Mouse (Mus musculus) gastrocnemius, adult 8-10 months (tissue): ENCODE data around the gene Rabep2. TPM values are rescaled to one million over a fixed set of nuclear protein-coding genes. Genes with fewer than 3 reads are reported as not detected.

Source experiments
- DNase-seq, 2 experiments: peaks; one replicate each; pipeline ENCODE4 v3.0.0; 2022; ENCODE audit warnings: low spot score in 2 of 2
- total RNA-seq, 4 experiments: library from RNA; stranded (reverse); gene quantifications; 2 replicates each; pipeline ENCODE4 v1.2.4; 2022

The Rabep2 gene
- total RNA-seq, 4 experiments from 2014 or later, result 10.5 to 19.2 (median 15.1) TPM

- no peak for DNase-seq
Measured at GRCm38 (mm10) chr7:126430167-126430566, 1.6 kb downstream of the Rabep2 start.

DNA sequence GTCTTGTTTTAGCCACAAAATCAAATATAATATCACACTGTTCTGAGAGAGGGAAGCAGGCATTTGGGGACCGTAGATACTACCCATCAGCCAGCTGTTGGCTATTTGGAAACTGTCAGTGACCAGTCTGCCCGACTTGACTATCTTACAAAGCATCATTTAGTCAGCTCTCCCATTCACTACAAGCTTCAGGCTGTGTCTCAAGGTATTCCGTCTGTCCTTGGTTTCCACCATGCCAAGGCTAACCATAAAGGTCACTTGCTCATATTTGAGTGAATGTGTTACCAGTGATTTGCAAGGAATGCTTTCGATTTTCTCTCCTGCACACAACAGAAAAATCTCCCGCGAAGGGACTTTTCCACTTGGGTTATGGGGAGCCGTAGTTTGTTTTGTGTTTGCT, 6.2 kb downstream of the Rabep2 start:
- DNase-seq, result no peak

GRCm38 (mm10) chr7:126435801-126436200, 7.2 kb downstream of the Rabep2 start:
- no peak for DNase-seq

DNA sequence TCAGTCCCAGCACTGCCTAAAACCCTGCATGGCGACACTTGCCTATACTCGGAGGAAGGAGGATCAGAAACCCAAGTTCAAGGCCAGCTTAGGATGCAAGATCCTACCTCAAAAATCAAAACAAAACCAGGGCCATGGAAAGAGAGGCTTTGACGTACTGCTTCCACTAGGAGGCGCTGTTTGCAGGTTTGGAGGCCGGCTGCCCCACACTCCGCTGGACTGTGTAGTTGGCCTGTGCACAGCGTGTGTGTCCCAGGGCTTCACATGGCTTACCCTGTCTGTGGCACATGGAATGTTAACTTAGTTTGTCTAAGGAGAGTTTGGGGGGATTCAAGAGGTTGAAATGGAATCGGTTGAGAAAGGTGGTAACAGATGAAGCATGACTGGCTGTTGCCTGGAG, 8.3 kb downstream of the Rabep2 start:
- DNase-seq, result no peak

DNA sequence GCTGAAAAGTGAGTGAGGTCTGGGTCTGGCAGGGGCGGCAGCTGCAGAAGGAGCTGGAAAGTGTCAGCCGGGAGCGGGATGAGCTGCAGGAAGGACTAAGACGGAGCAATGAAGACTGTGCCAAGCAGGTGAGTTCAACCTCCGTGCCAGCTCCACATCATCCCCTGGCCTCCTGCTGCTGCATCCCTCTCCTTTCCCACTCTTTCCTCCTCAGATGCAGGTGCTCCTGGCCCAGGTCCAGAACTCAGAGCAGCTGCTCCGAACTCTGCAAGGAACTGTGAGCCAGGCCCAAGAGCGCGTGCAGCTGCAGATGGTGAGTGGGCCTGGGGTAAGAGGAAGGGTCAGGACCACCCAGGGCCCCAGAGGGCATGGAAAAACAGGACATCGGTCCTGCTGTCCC, 11.6 kb downstream of the Rabep2 start:
- no peak for DNase-seq

DNA sequence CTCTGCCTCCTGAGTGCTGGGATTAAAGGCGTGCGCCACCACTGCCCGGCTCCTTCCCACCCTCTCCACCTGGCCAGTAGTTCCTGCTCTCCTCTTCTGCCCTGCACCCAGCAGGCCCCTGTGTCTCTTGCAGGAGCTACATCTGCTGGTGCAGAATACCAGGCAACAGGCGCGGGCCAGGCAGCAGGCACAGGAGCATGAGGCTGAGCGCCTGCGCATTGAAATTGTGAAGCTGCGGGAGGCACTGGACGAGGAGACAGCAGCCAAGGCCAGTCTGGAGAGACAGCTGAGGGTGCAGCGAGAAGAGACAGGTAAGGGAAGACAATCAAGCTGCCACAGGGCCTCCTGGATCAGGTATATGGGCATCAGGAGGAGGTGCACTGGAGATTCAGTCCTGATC, 15.4 kb downstream of the Rabep2 start:
- DNase-seq, result peak in 1 of 2 experiments; percentile 35

GRCm38 (mm10) chr7:126444536-126444935, 16.0 kb downstream of the Rabep2 start:
- peak in 1 of 2 experiments; percentile 64 for DNase-seq

DNA sequence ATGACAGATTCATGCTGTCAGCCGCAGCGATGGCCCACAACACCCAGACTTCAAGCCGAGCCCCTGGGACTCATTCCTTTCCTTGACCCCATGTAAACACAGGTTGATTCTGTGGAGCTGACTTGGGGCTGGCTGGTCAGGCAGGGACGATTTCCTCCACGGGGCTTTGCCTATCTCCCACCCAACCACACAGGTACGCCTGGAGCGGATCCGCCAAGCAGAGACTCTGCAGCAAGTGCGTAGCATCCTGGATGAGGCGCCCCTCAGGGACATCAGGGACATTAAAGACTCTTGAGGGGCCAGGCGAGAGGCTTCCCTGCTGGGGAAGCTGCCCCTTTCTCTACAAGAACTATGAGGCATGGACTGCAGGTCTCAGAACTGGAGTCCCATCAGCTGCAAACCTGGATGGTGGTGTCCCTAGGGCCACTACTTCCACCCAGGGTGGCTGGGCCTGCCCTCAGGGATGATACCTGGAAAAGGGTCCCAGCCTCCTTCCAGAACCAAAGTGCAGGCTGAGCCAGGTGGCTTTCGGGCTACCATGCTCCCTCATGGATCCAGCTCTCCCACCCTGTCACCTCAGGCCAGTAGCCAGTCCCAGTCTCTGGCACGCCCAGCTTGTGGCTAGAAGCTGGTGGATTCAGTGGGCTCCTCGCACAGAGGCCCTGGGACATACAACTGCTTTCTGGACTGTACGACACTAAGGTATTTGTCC, 16.7 kb downstream of the Rabep2 start:
- DNase-seq, result peak in 1 of 2 experiments; percentile 30

DNA sequence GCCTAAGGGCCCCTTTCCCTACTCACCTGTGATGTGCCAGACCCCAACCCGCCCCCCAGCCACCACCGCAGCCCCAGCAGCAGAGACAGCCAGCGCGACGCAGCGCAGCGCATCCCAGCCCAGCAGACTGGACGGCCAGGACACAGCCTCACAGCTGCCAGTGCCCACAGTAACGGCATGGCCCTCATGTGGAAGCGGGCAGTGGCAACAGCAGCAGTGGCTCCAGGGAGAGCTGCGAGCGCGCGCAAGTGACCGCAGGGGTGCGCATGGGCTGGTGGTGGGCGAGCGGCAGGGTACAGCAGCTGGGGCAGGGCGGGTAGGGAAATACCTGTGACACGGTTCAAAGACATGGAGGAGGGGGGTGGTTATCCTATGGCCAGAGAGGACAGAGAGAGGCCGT, 17.7 kb downstream of the Rabep2 start:
- DNase-seq, result no peak

GRCm38 (mm10) chr7:126448481-126448880, 19.9 kb downstream of the Rabep2 start:
- DNase-seq, result no peak

- DNase-seq, result no peak
Measured at GRCm38 (mm10) chr7:126449991-126450390, 21.4 kb downstream of the Rabep2 start.

- DNase-seq, result no peak
Measured at GRCm38 (mm10) chr7:126450641-126451040, 22.1 kb downstream of the Rabep2 start.

GRCm38 (mm10) chr7:126452244-126452643, 23.7 kb downstream of the Rabep2 start:
- no peak for DNase-seq

DNA sequence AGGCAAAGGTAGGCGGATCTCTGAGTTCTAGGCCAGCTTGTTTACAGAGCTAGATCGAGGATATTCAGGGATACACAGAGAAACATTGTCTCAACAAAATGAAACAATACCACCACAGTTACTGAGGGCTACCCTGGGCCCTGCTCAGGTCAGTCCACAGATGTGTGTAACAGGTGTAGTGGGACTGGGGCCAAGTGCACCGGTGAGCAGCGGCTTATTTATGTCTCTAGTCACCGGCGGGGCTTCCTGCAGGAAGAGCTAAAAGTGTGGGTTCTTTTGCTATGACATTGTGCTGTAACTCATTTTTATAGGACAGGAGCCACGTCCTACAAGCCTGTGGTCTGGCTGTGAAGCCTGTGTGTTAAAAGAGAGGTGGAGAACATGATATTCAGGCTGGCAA, 25.3 kb downstream of the Rabep2 start:
- DNase-seq, result peak in 1 of 2 experiments; percentile 56

GRCm38 (mm10) chr7:126455242-126455641, 26.7 kb downstream of the Rabep2 start:
- no peak for DNase-seq

DNA sequence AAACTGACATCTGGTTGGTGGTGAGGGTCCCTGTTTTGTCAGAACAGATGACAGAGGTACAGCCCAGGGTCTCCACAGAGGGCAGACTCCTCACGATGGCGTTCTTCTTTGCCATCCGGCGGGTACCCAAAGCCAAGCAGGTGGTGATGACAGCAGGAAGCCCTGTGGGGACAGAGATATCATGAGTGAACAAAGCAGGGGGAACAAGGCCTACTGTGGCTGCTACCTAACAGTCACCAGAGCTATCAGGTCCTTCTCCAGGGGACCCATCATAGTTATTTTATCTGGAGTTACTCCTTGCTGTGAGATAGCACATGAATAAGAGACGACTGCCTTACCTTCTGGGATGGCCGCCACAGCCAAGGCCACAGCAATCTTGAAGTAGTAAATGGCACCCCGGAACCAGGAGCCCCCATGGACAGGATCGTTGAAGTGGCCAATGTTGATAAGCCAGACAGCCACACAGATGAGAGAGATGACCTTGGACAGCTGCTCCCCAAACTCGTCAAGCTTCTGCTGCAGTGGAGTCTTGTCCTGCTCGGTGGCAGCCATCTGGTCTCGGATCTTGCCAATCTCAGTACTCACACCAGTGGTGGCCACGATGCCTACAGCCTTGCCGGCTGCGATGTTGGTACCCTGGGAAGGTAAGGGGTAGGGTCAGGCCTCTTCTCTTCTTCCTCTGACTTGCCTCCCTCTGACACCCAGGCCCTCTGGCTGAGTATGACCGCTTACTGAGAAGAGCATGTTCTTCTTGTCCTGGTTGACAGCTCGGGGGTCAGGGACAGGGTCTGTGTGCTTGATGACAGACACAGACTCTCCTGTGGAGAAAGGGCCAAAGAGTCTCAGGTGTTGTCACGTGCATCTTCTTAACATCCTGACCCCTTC, 28.1 kb downstream of the Rabep2 start:
- DNase-seq, result no peak

GRCm38 (mm10) chr7:126458225-126458624, 29.7 kb downstream of the Rabep2 start:
- DNase-seq, result no peak

DNA sequence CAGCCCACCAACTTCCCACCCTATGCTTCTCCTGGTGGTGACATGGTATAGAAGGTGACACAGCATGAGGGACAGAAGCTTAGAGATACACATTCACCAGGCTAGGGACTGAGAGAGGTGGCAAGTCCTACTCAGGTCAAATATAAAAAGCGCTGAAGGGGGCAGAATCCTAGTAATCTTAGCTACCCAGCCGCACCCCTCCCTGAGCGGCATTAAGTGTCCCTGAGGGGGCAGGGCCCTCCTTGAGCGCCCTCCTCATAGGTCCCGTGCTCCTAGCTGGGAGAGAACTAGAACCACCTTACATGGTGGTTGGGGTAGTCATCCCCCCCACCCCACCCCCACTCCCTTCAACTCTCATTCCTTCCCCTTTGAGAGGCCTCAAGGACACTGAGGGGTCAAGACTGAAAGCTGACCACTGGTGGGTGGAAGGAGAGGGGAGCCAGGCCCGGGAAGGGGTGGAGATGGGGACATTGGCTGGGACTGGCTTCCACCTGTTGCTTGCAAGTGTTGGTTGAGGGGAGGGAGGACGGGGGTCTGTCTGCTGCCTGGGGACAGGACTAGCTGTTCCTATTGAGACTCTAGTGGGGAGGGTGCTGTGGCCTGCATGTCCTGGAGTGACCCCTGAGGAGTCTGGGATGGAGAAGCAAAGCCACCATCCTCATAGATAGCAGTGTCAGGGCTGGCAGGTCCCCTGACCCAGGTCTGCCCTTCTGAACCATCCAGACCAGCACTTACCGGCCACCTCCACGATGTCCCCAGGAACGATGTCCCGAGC, 30.5 kb downstream of the Rabep2 start:
- peak; percentile 69 to 81 for DNase-seq

GRCm38 (mm10) chr7:126460623-126461399, 32.3 kb downstream of the Rabep2 start:
- DNase-seq, result peak in 1 of 2 experiments; percentile 8

- peak; percentile 35 to 65 for DNase-seq
Measured at GRCm38 (mm10) chr7:126461626-126462025, 33.1 kb downstream of the Rabep2 start.

DNA sequence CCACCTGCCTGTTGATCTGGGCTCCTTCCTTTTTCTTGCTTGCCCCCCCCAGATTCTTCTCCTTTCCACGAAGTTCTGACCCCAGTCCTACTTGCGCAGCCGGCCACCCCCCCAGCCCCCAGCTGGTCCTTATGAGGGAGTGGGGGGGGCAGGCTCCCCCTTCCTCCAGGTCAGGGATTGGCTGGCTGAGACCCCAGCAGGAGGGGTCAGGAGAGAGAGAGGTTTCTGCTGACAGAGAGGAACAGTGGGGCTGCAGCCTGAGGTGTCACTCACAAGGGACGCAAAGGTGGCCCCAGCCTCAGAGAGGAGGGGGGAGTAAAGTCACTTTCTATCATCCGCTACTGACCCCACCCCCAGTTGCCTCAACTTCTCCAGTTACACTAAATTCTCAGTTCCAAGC, 34.4 kb downstream of the Rabep2 start, which contains the start of gene Atp2a1:
Gene Atp2a1 (minus strand): TSS at position 105 of the 400 bp plus-strand sequence.
- DNase-seq, result peak; percentile 82 to 86
